Mouse (Mus musculus) bone marrow macrophage, adult 2 months (primary cell): ENCODE measurements around the gene Il18. TPM values are rescaled to one million over a fixed set of nuclear protein-coding genes. Genes with fewer than 3 reads are reported as not detected.

Source experiments
- H3K27ac ChIP-seq: 2 replicates; pipeline ENCODE4 v1.5.1; 2012; ENCODE audit warnings: low read depth, low read length; ENCODE audit not compliant: insufficient read depth
- H3K4me1 ChIP-seq: 2 replicates; pipeline ENCODE4 v1.6.1; 2012; ENCODE audit warnings: low read length; ENCODE audit not compliant: control insufficient read depth, insufficient read depth
- H3K4me3 ChIP-seq: 2 replicates; pipeline ENCODE4 v1.5.1; 2012; ENCODE audit warnings: mild to moderate bottlenecking, low read length, moderate library complexity; ENCODE audit not compliant: insufficient read depth
- CTCF ChIP-seq: IDR thresholded peaks from 2 replicates; pipeline ENCODE4 v1.5.1; 2012; ENCODE audit warnings: low read depth, mild to moderate bottlenecking, low read length, moderate library complexity
- POLR2A ChIP-seq: IDR thresholded peaks from 2 replicates; pipeline ENCODE4 v1.6.1; 2012; ENCODE audit warnings: mild to moderate bottlenecking, low read depth, low read length, borderline replicate concordance
- polyA plus RNA-seq: library from polyadenylated mRNA; stranded (reverse); fragments of >200 nt; gene quantifications from 2 replicates; pipeline ENCODE4 v1.2.4, GENCODE M21; 2012; ENCODE audit not compliant: missing spikeins, insufficient read depth, insufficient read length

Gene Il18
- polyA plus RNA-seq, 1 experiment = 27.7 TPM

DNA sequence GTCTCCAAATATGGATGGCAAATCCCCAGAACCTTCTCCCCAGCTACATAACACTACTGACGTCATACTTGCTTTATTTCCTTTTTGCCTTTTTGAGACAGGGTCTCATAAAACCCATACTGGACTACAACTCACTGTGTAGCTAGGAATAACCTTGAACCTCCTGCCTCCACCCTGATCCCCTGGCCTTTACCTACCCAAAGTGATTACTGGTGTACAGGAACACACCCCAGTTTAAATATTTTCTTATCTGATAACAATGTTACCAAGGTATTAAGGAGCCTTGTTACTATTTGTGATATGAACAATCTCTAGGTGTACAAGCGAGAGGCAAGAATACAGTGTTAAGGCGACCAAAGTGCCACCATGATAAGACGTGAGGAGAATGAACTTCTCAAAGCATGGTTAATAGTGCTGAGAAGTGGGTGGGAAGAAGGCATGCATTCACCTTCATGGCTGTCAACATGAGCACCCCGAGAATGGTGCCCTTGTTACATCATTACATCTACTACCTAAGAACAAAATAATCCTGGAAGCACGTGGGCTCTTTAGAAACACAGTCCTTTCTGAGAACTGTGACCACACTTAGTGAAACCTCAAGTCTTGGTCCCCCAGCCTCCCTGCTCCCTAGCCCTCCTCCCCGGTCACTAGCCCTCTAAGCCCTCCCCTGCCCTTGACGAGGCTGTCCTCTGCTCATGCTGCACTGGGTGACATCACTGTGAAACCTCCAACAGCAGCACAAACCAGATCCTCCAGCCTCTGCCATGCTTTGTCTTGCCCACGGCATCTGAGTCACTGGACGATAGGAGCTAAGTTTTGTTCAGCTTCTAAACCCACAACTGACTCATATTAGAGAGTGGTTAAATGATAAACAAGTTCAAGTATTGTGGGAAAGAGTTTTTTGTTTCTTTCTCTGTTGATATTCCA is 15.2 kb downstream of the Il18 start:
- H3K4me1 ChIP-seq = peaks cover 33% of the 10 kb centered on the region
- TF ChIP-seq POLR2A (no peak), CTCF (no peak)

GRCm38 (mm10) chr9:50580370-50580769 is 25.7 kb downstream of the Il18 start:
- no peak for TF ChIP-seq POLR2A
- no peak for TF ChIP-seq CTCF
- H3K4me3 ChIP-seq = no peak overlapping the region
- H3K27ac ChIP-seq = no peak overlapping the region
- H3K4me1 ChIP-seq = peaks cover 12% of the 10 kb centered on the region; the same call in 1 of the 2 replicates

More for the DNA sequence above, 15.2 kb downstream of the Il18 start:
- Histone ChIP-seq H3K4me3 (no peak overlapping the region), H3K27ac (no peak overlapping the region)

GRCm38 (mm10) chr9:50585145-50585818 is 30.7 kb downstream of the Il18 start:
- Histone ChIP-seq H3K4me1 (peaks cover 28% of the 10 kb centered on the region), H3K27ac (no peak overlapping the region), H3K4me3 (no peak overlapping the region)
- TF ChIP-seq POLR2A (no peak), CTCF (no peak)

DNA sequence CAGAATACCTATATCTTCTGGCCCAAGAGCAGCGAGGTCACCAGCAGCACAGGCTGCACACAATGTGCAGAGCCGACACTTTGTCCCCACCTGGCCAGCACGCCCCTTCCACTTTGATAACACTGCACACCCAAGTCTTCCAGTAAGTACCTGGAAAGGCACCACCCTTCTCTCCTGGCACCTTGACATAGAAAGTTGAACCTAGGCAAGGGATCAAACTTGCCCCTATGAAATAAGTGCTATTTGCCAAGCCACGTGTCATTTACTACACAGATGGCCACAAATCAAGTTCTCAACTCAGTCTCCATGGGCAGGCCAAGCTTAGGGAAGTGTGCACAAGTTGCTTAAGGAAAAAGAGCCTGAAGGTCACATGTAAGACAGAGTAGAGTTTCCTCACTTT is 32.3 kb downstream of the Il18 start:
- no peak for TF ChIP-seq CTCF
- TF ChIP-seq POLR2A = no peak
- no peak overlapping the region for H3K27ac ChIP-seq
- no peak overlapping the region for H3K4me3 ChIP-seq
- peaks cover 39% of the 10 kb centered on the region for H3K4me1 ChIP-seq

- TF ChIP-seq CTCF (no peak), POLR2A (no peak)
- H3K4me1 ChIP-seq = peaks cover 30% of the 10 kb centered on the region
- peak overlapping the region; percentile 85 for H3K27ac ChIP-seq
- peak overlapping the region; percentile 31 for H3K4me3 ChIP-seq
These were observed 36.4 kb downstream of the Il18 start for GRCm38 (mm10) chr9:50590856-50591518.

DNA sequence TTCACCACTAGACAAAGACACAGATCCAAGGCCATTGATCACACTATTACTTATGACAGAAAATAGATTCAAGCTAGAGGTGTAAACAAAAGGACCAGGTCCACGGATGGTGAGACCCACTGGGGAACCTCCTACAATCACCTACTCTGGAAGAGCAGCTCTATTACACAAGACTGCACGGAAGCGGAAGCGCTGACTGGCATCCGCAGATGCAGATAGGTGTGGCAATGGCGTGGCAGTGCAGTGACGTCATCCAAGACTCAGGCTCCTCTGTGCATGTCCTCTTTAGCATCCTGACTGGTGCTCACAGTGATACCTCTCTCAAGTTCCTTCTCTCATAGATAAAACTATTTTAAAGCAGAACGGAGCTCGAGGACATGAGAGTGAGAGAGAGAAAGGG is 38.3 kb downstream of the Il18 start:
- peaks cover 21% of the 10 kb centered on the region for H3K4me1 ChIP-seq
- no peak for TF ChIP-seq CTCF
- no peak for TF ChIP-seq POLR2A
- H3K27ac ChIP-seq = no peak overlapping the region
- H3K4me3 ChIP-seq = no peak overlapping the region

GRCm38 (mm10) chr9:50593544-50593943 is 38.9 kb downstream of the Il18 start:
- Histone ChIP-seq H3K4me1 (peaks cover 20% of the 10 kb centered on the region), H3K4me3 (no peak overlapping the region)
- TF ChIP-seq POLR2A (no peak), CTCF (peak; percentile 63)

DNA sequence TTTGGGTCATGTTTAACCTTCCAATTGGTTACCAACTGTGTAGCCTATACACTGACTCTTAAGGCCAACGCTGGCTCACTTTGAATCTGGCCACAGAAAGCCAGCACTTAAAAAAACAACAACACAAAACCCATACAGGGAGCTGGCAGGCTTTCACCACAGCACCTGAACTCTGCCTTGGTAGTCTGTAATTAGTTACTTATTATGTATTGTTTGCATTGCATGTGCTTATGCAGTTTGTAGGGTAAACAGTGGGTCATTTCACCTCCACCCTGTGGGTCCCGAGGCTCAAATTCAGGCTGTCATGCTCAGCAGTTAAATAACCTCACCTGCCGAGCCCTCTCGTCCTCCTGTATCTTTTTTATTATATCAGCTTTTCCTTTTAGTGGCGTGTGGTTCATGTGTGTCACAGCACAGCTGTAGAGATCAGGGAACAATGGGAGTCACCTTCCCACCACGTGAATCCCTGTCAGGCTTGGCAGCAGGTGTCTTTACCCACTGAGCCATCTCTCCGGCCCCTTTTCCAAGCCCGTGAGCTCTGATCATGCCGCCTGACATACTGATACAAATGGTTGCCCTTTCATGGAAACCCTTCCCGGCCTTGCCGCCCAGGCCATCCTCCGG is 40.3 kb downstream of the Il18 start:
- TF ChIP-seq CTCF (no peak), POLR2A (no peak)
- Histone ChIP-seq H3K27ac (no peak overlapping the region), H3K4me3 (no peak overlapping the region)

More at GRCm38 (mm10) chr9:50593544-50593943, 38.9 kb downstream of the Il18 start:
- H3K27ac ChIP-seq = no peak overlapping the region

GRCm38 (mm10) chr9:50596973-50597372 is 42.3 kb downstream of the Il18 start:
- TF ChIP-seq CTCF (no peak), POLR2A (no peak)
- peaks cover 12% of the 10 kb centered on the region for H3K4me1 ChIP-seq
- no peak overlapping the region for H3K4me3 ChIP-seq
- no peak overlapping the region for H3K27ac ChIP-seq

More for the DNA sequence above, 40.3 kb downstream of the Il18 start:
- peaks cover 17% of the 10 kb centered on the region for H3K4me1 ChIP-seq
